Mouse (Mus musculus) neural tube, embryonic 14.5 days (tissue): ENCODE measurements around the gene Rock2. TPM values are rescaled to one million over a fixed set of nuclear protein-coding genes. Genes with fewer than 3 reads are reported as not detected.

Experiments used
- ATAC-seq: fragments of 200-750 bp; cut with Nextera tagmentation; 2 replicates; pipeline ENCODE4 v1.8.0; 2017; ENCODE audit warnings: low read depth, mild to moderate bottlenecking, moderate TSS enrichment, moderate library complexity
- H3K27ac ChIP-seq: fragments of 300-500 bp; sonication (generic); 2 replicates; pipeline ENCODE4 v1.5.1; 2014; ENCODE audit warnings: low read depth, mild to moderate bottlenecking, control low read depth, low read length, moderate library complexity, mixed read lengths
- H3K27me3 ChIP-seq: fragments of 300-500 bp; sonication (generic); 2 replicates; pipeline ENCODE4 v1.6.1; 2014; ENCODE audit warnings: low read length; ENCODE audit not compliant: control insufficient read depth, insufficient read depth
- H3K36me3 ChIP-seq: fragments of 300-500 bp; sonication (generic); 2 replicates; pipeline ENCODE4 v1.6.1; 2014; ENCODE audit warnings: low read length, mixed read lengths; ENCODE audit not compliant: control insufficient read depth, insufficient read depth
- H3K4me1 ChIP-seq: fragments of 300-500 bp; sonication (generic); 2 replicates; pipeline ENCODE4 v1.6.1; 2014; ENCODE audit warnings: low read length; ENCODE audit not compliant: control insufficient read depth, insufficient read depth
- H3K4me2 ChIP-seq: fragments of 300-500 bp; sonication (generic); 2 replicates; pipeline ENCODE4 v1.6.1; 2014; ENCODE audit warnings: mild to moderate bottlenecking, low read depth, low read length, control low read depth
- H3K4me3 ChIP-seq: fragments of 300-500 bp; sonication (generic); 2 replicates; pipeline ENCODE4 v1.5.1; 2014; ENCODE audit warnings: low read depth, low read length, control low read depth, mixed read lengths
- H3K9ac ChIP-seq: fragments of 300-500 bp; sonication (generic); replicated peaks from 2 replicates; pipeline ENCODE4 v1.6.1; 2014; ENCODE audit warnings: low read depth, mild to moderate bottlenecking, control low read depth, low read length, mixed read lengths
- H3K9me3 ChIP-seq: fragments of 300-500 bp; sonication (generic); 2 replicates; pipeline ENCODE4 v1.6.1; 2016; ENCODE audit warnings: low read length; ENCODE audit not compliant: control insufficient read depth
- WGBS: fragments of 180-500 bp; shearing (Covaris S2); extraction: QIAGEN DNeasy Blood & Tissue Kit; methylation state at CpG from one replicate; pipeline ENCODE4 v1.1.7; 2014; 5-methylcytosine and 5-hydroxymethylcytosine counted together
- polyA plus RNA-seq: library from polyadenylated mRNA; unstranded; fragments of >200 nt; fragmentation: Nextera tagmentation; extraction: Ambion mirVana; gene quantifications from 2 replicates; pipeline ENCODE4 v1.2.1, GENCODE M21; 2014

The Rock2 gene
- polyA plus RNA-seq, 1 experiment from 2014 or later: 17.9 TPM

DNA sequence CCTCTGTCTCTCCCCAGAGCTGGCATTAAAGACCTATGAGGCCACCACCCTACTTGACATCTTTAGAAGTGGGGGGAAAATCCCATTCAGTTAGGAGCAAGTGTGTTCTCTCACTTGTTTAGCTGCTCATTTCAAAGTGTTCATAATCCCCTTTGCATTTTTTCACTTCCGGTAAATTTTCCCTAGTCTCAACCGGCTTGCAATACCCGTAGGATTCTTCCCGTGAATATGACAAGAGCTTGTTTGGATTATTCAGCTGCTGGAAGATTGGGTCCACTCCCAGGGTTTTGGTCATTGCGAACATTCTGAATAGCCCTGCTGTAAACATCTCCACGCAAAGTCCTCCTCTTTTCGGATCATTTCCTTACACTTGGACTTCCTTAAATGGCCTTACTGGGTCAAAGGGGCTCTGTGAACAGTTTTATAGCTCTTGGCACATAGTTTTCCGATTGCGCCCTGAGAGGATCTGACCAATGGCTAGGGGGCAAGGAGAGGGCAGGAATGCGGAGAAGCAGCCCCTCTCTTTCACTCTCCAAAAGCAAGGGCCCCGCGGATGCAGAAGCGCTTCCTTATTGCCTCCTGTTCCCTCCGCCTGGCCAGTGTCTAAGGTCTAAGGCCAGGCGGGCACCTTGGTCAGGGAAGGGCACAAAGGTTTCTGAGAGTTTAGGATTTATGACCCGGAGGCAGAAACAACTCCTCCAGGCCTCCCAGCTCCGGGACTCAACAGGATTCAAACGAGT is 869 bp upstream of the Rock2 start:
- peak overlapping the region; percentile 82 for H3K4me3 ChIP-seq
- ATAC-seq: peak; percentile 8; the same call in 1 of the 2 replicates
- H3K27me3 ChIP-seq: no peaks in the 10 kb centered on the region
- 4% methylated on average over 18 of the region's 18 CpGs for WGBS
- H3K4me2 ChIP-seq: peak overlapping the region; percentile 94
- H3K4me1 ChIP-seq: peaks cover 23% of the 10 kb centered on the region
- H3K9me3 ChIP-seq: no peaks in the 10 kb centered on the region
- no peaks in the 10 kb centered on the region for H3K36me3 ChIP-seq
- H3K9ac ChIP-seq: peak overlapping the region; percentile 89
- peak overlapping the region; percentile 86 for H3K27ac ChIP-seq

DNA sequence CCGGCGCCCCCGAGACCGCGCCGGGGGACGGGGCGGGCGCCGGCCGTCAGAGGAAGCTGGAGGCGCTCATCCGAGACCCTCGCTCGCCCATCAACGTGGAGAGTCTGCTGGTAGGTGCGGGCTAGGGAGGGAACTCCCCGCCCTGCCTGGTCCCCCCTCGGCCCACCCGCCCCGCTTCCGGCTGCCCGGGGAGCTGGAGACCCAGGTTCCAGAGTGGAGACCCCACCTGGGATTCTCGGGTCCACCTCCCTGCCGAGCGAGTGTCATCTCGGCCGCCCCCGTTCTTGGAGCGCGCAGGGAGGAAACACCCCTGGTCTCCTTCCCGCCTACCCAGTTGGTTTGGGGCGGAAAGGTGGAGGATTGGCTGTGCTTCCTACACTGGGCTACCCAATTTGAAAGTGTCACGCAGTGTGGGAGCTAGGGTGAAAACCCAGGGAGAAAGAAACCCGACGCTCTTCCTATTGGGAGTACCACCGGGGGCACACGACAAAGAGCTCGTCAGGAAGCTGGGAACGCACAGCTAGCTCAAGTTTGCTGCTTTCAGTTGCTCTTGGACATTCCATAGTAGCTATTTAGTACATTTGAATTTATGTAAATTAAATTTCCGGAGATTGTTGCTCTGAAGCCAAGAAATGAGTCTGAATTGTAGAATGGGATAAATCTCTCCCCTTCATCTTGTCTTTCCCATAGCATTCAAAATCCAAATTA is 680 bp downstream of the Rock2 start:
- no peaks in the 10 kb centered on the region for H3K36me3 ChIP-seq
- peak overlapping the region; percentile 89 for H3K9ac ChIP-seq
- under 1% methylated on average over 30 of the region's 41 CpGs for WGBS
- H3K4me3 ChIP-seq: peak overlapping the region; percentile 82
- ATAC-seq: peak; percentile 80
- peak overlapping the region; percentile 86 for H3K27ac ChIP-seq
- H3K4me1 ChIP-seq: peaks cover 23% of the 10 kb centered on the region
- no peaks in the 10 kb centered on the region for H3K27me3 ChIP-seq
- H3K4me2 ChIP-seq: peak overlapping the region; percentile 73
- H3K9me3 ChIP-seq: no peaks in the 10 kb centered on the region

DNA sequence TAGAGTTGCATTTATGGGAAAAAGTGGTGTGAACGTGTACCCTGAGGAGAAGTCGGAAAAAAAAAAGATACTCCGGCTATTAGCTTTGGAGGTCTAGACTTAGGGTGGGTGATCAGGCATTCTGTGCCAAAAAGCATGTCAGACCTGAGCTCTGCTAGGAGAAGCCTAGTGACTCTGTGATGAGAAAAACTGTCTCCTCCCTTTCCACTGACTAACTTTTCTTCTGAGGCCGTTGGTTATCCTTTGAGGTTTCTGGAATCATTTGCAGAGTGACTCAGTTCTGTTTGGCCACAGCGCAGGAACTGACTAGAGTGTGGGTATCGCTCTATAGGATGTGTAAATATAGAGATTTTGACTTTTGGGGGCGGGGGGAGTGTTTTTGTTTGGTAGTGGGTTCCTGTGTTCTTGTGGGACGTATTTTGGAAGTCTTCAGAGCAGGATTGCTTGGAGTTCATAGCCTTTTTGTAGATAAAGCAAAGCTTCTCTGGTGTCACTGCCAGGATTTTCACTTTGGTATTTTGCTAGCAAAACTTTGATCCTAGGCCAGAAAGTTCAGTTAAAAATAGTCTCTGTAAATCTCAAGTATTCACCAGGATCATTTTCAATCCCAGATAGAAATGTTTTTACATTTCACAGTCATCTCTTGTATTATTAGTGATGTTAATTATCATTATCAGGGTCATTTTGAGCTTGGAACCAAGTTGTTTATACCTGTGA is 1.5 kb downstream of the Rock2 start:
- Histone ChIP-seq H3K9ac (peak overlapping the region; percentile 89; the same call in 1 of the 2 replicates), H3K9me3 (no peaks in the 10 kb centered on the region), H3K27ac (no peak overlapping the region), H3K4me1 (peaks cover 23% of the 10 kb centered on the region), H3K27me3 (no peaks in the 10 kb centered on the region), H3K4me2 (peak overlapping the region; percentile 73), H3K36me3 (no peaks in the 10 kb centered on the region), H3K4me3 (peak overlapping the region; percentile 82)
- no peak for ATAC-seq
- WGBS: 18% methylated on average over 8 of the region's 8 CpGs

GRCm38 (mm10) chr12:16897225-16897624 is 2.5 kb downstream of the Rock2 start:
- H3K36me3 ChIP-seq: no peaks in the 10 kb centered on the region
- no peaks in the 10 kb centered on the region for H3K9me3 ChIP-seq
- H3K9ac ChIP-seq: no peak overlapping the region
- no peaks in the 10 kb centered on the region for H3K27me3 ChIP-seq
- no peak overlapping the region for H3K27ac ChIP-seq
- H3K4me1 ChIP-seq: peaks cover 23% of the 10 kb centered on the region
- 69% methylated on average over 2 of the region's 2 CpGs for WGBS
- peak overlapping the region; percentile 73; the same call in 1 of the 2 replicates for H3K4me2 ChIP-seq
- no peak overlapping the region for H3K4me3 ChIP-seq
- no peak for ATAC-seq

- Histone ChIP-seq H3K4me1 (peaks cover 23% of the 10 kb centered on the region), H3K9ac (no peak overlapping the region)
- WGBS: 48% methylated on average over 2 of the region's 2 CpGs
These were observed 3.5 kb downstream of the Rock2 start for GRCm38 (mm10) chr12:16898221-16898620.

DNA sequence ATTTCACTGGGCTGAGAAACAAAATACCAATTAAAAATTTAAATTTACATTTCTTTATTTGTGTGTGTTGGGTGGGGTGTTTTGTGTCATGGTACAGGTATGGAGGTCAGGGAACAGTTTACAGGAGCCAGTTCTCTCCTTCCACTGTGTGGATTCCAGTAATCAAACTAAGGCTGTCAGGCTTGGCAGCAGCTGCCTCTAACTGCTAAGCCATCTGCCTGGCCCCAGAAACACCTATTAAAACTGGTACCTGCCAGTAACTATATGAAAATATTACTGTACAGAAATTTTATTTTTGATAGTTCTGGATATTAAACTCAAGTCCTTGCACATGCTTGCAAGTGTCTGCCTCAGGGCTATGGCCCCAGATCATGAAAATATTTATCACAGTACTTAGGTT is 4.1 kb downstream of the Rock2 start:
- no peak overlapping the region for H3K27ac ChIP-seq
- no peaks in the 10 kb centered on the region for H3K36me3 ChIP-seq
- no peak overlapping the region for H3K9ac ChIP-seq
- H3K9me3 ChIP-seq: no peaks in the 10 kb centered on the region
- ATAC-seq: no peak
- H3K27me3 ChIP-seq: no peaks in the 10 kb centered on the region
- H3K4me3 ChIP-seq: no peak overlapping the region
- H3K4me2 ChIP-seq: no peak overlapping the region
- H3K4me1 ChIP-seq: peaks cover 22% of the 10 kb centered on the region

More at GRCm38 (mm10) chr12:16898221-16898620, 3.5 kb downstream of the Rock2 start:
- no peak overlapping the region for H3K27ac ChIP-seq
- ATAC-seq: no peak
- no peak overlapping the region for H3K4me2 ChIP-seq
- H3K4me3 ChIP-seq: no peak overlapping the region
- H3K27me3 ChIP-seq: no peaks in the 10 kb centered on the region
- no peaks in the 10 kb centered on the region for H3K9me3 ChIP-seq
- H3K36me3 ChIP-seq: no peaks in the 10 kb centered on the region

- no peak overlapping the region for H3K4me3 ChIP-seq
- H3K9ac ChIP-seq: no peak overlapping the region
- no peaks in the 10 kb centered on the region for H3K27me3 ChIP-seq
- no peaks in the 10 kb centered on the region for H3K36me3 ChIP-seq
- 60% methylated on average over 3 of the region's 3 CpGs for WGBS
- peaks cover 19% of the 10 kb centered on the region for H3K4me1 ChIP-seq
- no peak for ATAC-seq
- no peak overlapping the region for H3K4me2 ChIP-seq
- H3K9me3 ChIP-seq: no peaks in the 10 kb centered on the region
- H3K27ac ChIP-seq: no peak overlapping the region
These were observed 6.0 kb downstream of the Rock2 start for GRCm38 (mm10) chr12:16900625-16901222.

- Histone ChIP-seq H3K4me3 (no peak overlapping the region), H3K9ac (no peak overlapping the region), H3K4me2 (no peak overlapping the region), H3K27ac (no peak overlapping the region), H3K36me3 (no peaks in the 10 kb centered on the region), H3K27me3 (no peaks in the 10 kb centered on the region), H3K9me3 (no peaks in the 10 kb centered on the region), H3K4me1 (no peaks in the 10 kb centered on the region)
- ATAC-seq: no peak
- WGBS: 90% methylated on average over 2 of the region's 2 CpGs
These were observed 9.4 kb downstream of the Rock2 start for GRCm38 (mm10) chr12:16903949-16904635.
